Mouse (Mus musculus) E14TG2a.4 (cell line): ENCODE results near the gene Fer.
A peak's percentile ranks its signal among the peaks of the same experiment; 100 is the strongest.

Experiments
- H3K27me3 ChIP-seq: 2 replicates; pipeline ENCODE4 v1.6.1; 2014; ENCODE audit warnings: low read length, control low read depth; ENCODE audit not compliant: insufficient read depth
- H3K36me3 ChIP-seq: 2 replicates; pipeline ENCODE4 v1.6.1; 2014; ENCODE audit warnings: low read length, control low read depth; ENCODE audit not compliant: insufficient read depth
- H3K4me1 ChIP-seq: replicated peaks from 2 replicates; pipeline ENCODE4 v1.6.1; 2014; ENCODE audit warnings: low read depth, low read length, control low read depth
- H3K4me3 ChIP-seq: replicated peaks from 2 replicates; pipeline ENCODE4 v1.5.1; 2014; ENCODE audit warnings: mild to moderate bottlenecking, low read length
- H3K9me3 ChIP-seq: 2 replicates; pipeline ENCODE4 v1.6.1; 2014; ENCODE audit warnings: low read length, control low read depth
- CTCF ChIP-seq: conservative IDR thresholded peaks from 2 replicates; pipeline ENCODE4 v1.5.1; 2014; ENCODE audit warnings: low read length
- NANOG ChIP-seq: IDR thresholded peaks from 2 replicates; pipeline ENCODE4 v1.6.1; 2014; ENCODE audit warnings: borderline replicate concordance, low read length, mixed read lengths
- POU5F1 ChIP-seq: IDR thresholded peaks from 2 replicates; pipeline ENCODE4 v1.6.1; 2014; ENCODE audit warnings: low read length, borderline replicate concordance

Gene Fer

DNA sequence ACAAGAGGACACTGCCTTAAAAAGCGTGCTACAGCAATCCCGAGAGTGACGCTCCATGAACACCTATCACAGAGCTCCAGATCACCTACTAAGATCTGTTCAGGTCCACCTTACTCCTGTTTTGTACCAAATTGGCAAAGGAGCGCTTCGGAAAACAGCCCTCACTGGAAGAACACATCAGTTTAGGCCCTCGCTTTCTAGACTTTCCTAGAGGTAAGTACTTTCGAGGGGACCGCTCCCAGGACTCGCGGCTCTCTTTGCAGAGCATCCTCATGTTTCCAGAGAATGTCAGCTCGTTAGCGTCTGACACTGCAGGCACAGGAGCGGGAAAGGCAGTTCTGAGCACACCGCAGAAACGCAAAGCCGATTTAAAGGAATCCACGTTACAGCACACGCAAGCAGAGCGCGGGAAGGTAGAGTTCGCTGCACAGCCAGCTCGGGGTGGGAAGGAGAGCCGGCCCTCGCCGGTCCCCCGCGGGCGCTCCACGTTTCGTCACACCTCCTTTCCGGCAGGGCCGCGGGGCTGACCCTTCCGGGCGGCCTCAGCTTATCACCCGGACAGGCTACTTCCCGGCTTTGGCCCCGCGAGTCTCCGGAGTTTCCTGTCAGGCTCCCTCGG is at the start of gene Fer:
TSS of gene Fer (plus strand) at position 51 of the 619 bp plus-strand sequence.
- H3K27me3 ChIP-seq = peaks cover 23% of the 10 kb centered on the region
- H3K4me3 ChIP-seq = peak within 1 kb of the TSS; percentile 98
- TF ChIP-seq CTCF = no peak
- no peak for TF ChIP-seq POU5F1
- TF ChIP-seq NANOG = no peak
- H3K4me1 ChIP-seq = peaks cover 16% of the 10 kb centered on the region
- H3K9me3 ChIP-seq = no peaks in the 10 kb centered on the region
- H3K36me3 ChIP-seq = no peaks in the 10 kb centered on the region

DNA sequence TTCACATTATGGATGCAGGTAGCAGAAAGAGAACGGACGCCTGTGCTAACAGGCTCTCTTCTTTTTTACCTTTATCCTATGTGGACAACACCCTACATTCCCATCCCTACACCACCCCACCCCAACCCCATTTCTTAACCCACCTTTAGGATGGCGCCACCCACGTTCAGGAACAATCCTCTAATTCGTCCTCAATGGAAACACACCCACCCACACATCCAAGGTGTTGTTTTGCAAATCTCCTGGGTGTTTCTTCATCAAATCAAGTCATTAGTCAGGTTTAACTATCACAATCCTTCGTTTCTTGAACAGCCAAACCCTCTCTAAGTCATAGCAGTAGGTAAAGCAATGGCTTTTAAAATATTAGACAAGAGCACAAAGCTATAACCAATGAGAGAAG is 49.3 kb upstream of the Fer start:
- Histone ChIP-seq H3K27me3 (no peaks in the 10 kb centered on the region), H3K4me1 (peaks cover 33% of the 10 kb centered on the region), H3K4me3 (0 out of 2 replicates have a peak overlapping the region, but pooled peaks have one; percentile 27), H3K36me3 (no peaks in the 10 kb centered on the region), H3K9me3 (peaks cover 18% of the 10 kb centered on the region)
- TF ChIP-seq NANOG (peak; percentile 89), POU5F1 (no peak)

DNA sequence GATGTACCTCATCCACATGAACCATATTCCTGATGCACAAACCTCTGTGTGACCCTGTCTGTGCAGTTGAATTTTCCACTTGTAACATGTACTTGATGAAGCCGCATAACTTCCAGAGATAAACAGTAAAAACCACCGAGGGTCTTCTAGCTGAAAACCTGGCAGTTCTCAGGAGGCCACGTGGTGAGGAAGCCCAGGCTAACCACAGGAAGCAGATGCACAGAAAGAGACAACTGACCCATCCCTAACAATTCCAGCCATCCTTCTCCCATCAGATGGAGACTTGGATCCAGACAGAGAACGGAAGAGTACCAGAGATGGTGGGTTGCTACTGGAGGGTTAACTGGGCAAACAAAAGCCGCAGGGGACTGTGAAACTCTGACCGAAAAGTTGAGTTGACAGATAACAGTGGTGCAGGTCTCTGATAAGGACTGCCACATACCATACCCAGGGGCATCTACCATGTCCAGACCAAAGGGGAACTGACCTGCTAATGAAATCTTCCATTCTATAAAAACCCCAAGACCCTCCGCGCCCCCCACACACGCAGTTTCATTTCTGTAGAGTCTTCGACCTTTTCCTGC is 44.3 kb upstream of the Fer start:
- Histone ChIP-seq H3K27me3 (no peaks in the 10 kb centered on the region), H3K9me3 (peaks cover 11% of the 10 kb centered on the region), H3K4me3 (no peak overlapping the region), H3K36me3 (no peaks in the 10 kb centered on the region), H3K4me1 (peaks cover 23% of the 10 kb centered on the region)
- TF ChIP-seq CTCF (no peak), NANOG (no peak), POU5F1 (no peak)

DNA sequence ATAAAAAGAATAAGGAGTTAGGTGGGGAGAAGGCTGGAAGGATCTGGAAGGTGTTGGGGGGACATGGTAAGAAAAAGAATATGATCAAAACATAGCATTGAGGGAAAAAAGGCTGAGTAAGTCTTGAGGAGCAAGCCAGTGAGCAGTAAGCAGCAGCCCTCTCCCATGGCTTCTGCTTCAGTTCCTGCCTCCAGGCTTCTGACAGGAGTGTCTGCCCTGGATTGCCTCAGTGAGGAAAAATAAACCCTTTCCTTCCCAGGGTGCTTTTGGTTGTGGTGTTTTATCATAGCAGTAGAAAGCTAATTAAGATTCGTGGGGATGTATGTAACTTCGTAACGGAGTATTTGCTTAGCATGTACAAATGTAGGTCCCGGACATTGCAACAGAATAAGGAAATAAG is 38.7 kb upstream of the Fer start:
- Histone ChIP-seq H3K9me3 (no peaks in the 10 kb centered on the region), H3K4me1 (peaks cover 54% of the 10 kb centered on the region), H3K36me3 (no peaks in the 10 kb centered on the region), H3K4me3 (no peak overlapping the region), H3K27me3 (no peaks in the 10 kb centered on the region)
- TF ChIP-seq NANOG (no peak), POU5F1 (no peak), CTCF (no peak)

DNA sequence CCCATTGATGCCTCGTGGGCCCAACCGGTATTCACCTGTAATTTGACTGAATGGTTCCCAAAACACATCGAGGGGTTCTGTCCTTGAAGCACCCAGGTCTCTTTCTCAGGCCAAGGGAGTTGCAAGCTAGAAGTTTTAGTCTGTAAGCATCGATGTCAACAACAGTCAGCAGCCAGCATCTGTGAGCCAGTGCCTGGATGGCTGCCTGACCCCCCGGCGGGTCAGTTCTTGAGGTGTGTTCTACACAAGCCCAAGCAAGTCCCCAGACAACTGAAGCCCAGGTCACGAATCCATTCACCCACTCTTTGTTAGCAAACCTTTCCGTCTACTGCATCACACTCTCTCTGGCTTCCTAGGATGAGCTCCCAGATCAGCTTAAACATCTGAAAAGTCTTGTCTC is 36.7 kb upstream of the Fer start:
- peaks cover 64% of the 10 kb centered on the region for H3K4me1 ChIP-seq
- H3K9me3 ChIP-seq = no peaks in the 10 kb centered on the region
- no peaks in the 10 kb centered on the region for H3K27me3 ChIP-seq
- TF ChIP-seq NANOG = no peak
- no peak for TF ChIP-seq CTCF
- no peak for TF ChIP-seq POU5F1
- no peaks in the 10 kb centered on the region for H3K36me3 ChIP-seq
- no peak overlapping the region for H3K4me3 ChIP-seq

DNA sequence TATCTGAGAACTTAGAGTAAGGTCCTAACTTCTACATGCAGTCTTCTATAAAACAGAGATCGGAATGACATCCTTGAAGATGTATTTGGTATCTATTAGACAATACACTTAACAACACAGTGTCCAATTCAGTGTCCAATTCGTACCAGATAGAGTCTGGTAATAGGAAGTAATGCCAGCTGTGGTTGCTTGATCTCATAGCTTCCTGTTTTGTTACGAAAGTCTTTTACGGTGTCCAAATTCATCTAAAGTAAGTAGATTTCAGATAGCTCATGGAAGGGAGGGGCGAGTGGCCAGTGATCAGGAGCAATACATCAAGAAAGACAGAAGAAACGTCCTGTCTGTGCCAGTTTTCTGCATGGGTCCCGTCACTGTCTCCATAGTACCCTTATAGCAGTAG is 36.1 kb upstream of the Fer start:
- no peak overlapping the region for H3K4me3 ChIP-seq
- TF ChIP-seq NANOG = no peak
- TF ChIP-seq CTCF = no peak
- TF ChIP-seq POU5F1 = no peak
- H3K27me3 ChIP-seq = no peaks in the 10 kb centered on the region
- H3K36me3 ChIP-seq = no peaks in the 10 kb centered on the region
- H3K4me1 ChIP-seq = peaks cover 65% of the 10 kb centered on the region
- no peaks in the 10 kb centered on the region for H3K9me3 ChIP-seq

DNA sequence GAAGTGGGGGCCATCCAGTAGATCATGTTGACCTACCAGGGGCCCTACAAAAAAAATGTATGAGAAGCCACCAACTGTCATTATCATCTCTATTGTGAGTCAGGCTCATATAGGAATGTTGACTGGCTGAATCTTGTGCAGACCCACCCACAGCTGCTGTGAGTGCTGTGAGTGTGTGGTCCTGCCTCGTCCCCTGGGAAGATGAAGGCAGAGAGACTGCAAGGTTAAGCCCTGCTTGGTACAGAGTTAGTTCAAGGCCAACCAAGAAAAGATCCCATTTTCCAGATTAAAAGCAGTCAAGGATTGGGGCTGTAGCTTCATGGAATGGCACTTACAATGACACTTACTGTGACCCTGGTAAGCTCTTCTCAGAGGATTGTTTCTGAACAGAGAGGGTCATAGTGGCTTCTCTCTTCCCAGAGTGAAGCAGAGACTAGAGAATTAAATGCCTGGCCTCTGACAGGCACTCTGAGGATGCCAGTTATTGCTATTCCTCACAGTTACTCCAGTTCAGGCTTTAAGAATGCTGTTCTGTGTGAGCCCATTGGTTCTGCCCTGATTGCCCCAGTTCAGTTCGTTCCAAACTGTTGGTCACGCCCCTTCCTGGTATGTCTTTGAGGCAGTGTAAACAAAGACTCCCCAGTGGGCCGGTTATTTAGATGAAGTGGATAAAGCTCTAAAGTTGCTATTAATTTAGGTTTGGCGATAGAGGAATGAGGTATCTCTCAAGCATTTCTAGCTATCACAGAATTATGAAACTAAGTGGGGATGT is 34.1 kb upstream of the Fer start:
- H3K9me3 ChIP-seq = no peaks in the 10 kb centered on the region
- peaks cover 72% of the 10 kb centered on the region for H3K4me1 ChIP-seq
- H3K27me3 ChIP-seq = no peaks in the 10 kb centered on the region
- no peak overlapping the region; the same call in 1 of the 2 replicates for H3K4me3 ChIP-seq
- no peak for TF ChIP-seq POU5F1
- TF ChIP-seq NANOG = peak; percentile 56; the same call in 1 of the 2 replicates
- H3K36me3 ChIP-seq = no peaks in the 10 kb centered on the region

DNA sequence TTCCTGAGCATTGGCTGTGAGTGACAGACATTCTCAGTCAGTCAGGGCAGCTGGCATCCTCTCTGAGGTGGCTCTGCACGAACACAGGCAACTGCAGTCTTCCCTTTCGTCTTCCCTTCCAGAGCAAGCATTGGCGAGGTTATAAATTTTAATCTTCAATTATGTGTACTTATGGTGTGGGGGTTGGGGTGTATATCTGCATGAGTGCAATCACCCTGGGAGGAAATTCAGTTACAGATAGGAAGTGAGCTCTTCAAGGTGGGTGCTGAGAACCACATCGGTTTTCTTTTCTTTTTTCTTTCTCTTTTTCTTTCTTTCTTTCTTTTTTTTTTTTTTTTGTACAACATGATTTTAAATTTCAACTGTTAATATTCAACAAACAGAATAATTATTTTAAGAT is 31.3 kb upstream of the Fer start:
- Histone ChIP-seq H3K4me3 (no peak overlapping the region), H3K4me1 (peaks cover 60% of the 10 kb centered on the region), H3K27me3 (no peaks in the 10 kb centered on the region), H3K9me3 (no peaks in the 10 kb centered on the region), H3K36me3 (no peaks in the 10 kb centered on the region)
- TF ChIP-seq CTCF (no peak), NANOG (no peak), POU5F1 (no peak)

DNA sequence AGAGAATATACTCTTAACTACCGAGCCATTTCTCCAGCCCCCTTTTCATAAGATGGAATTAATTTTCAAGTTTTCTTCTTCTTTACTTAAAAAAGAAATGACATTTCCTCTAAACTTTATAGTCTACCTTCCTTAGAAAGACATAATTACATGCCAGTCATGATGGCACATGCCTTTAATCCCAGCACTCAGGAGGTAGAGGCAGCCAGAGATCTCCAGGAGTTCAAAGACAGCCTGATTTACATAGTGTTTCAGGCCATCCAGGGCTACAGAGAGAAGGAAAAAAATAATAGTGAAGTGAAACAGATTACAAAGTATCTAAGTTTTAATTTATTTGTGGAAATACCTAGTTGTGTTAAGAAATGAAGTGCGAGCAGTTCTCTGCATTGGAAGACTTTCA is 26.6 kb upstream of the Fer start:
- Histone ChIP-seq H3K27me3 (no peaks in the 10 kb centered on the region), H3K9me3 (no peaks in the 10 kb centered on the region), H3K4me1 (peaks cover 35% of the 10 kb centered on the region), H3K4me3 (no peak overlapping the region), H3K36me3 (no peaks in the 10 kb centered on the region)
- TF ChIP-seq CTCF = no peak
- TF ChIP-seq POU5F1 = no peak
- TF ChIP-seq NANOG = no peak
